Mouse (Mus musculus) brown adipose tissue, adult 24 weeks (tissue): ENCODE results near the gene Tmprss11a. TPM values are rescaled to one million over a fixed set of nuclear protein-coding genes. Genes with fewer than 3 reads are reported as not detected.

Source experiments
- H3K27ac ChIP-seq: fragments of 200-500 bp; replicated peaks from 2 replicates; pipeline ENCODE4 v1.5.1; 2012; ENCODE audit warnings: low read depth, mild to moderate bottlenecking, low read length
- H3K4me1 ChIP-seq: fragments of 200-500 bp; 2 replicates; pipeline ENCODE4 v1.6.1; 2012; ENCODE audit warnings: low read length, mixed read lengths; ENCODE audit not compliant: control insufficient read depth, insufficient read depth, insufficient read length
- H3K4me3 ChIP-seq: fragments of 200-500 bp; 2 replicates; pipeline ENCODE4 v1.5.1; 2012; ENCODE audit warnings: low read depth, mild to moderate bottlenecking, low read length, moderate library complexity; ENCODE audit not compliant: insufficient read depth
- polyA plus RNA-seq: library from polyadenylated mRNA; stranded (reverse); fragments of >200 nt; gene quantifications from 2 replicates; pipeline ENCODE4 v1.2.4, GENCODE M21; 2012; ENCODE audit not compliant: missing spikeins, insufficient read depth, insufficient read length

Tmprss11a gene
- 1.9 TPM in 1 of 2 replicates, not detected in the other for polyA plus RNA-seq

DNA sequence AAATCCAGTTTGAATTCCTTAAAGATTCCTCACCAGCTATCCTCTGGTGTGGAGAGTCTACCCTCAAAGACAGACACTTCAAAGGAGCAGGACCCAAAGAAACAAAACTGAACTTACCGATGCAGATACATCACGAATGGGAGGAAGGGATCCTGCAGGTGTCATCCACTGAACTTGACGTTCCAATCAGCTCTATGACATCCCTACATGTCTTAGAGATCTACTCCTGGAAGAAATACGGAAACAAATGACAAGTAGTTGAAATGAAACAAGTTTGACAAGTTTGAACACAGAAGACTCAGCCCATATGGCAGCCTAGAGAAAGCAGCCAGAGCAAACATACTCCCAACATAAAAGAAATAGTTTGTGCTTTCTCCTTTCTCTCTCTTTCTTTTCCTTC lies at the start of gene Tmprss11a:
Gene Tmprss11a (minus strand): TSS at position 101 of the 400 bp plus-strand sequence.
- Histone ChIP-seq H3K4me3 (no peak within 1 kb of the TSS), H3K27ac (no peak within 1 kb of the TSS), H3K4me1 (no peaks in the 10 kb centered on the region)

DNA sequence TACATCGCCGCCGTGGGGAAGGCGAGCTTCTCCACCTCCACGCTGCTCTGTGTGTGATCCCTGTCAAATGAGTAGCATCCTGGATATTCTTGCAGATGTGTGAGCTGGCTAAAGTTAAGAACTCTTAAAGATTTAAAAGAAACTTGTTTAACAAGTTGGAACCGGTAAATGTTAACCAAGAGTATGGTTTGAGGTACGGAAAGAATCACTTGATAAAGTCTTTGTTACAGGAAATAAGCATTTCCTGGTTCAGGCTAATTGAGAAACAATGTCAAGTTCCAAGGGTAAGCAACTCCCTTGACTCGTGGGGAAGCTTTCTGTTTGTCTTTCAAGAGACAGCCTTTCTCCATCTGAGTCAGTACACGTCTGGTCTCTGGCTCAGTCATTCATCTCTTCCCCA lies 49.7 kb upstream of the Tmprss11a start, which contains the start of gene Tmprss11g:
Gene Tmprss11g (minus strand): TSS at position 101 of the 400 bp plus-strand sequence.
- Histone ChIP-seq H3K4me3 (no peak within 1 kb of the TSS), H3K27ac (no peak within 1 kb of the TSS), H3K4me1 (no peaks in the 10 kb centered on the region)

DNA sequence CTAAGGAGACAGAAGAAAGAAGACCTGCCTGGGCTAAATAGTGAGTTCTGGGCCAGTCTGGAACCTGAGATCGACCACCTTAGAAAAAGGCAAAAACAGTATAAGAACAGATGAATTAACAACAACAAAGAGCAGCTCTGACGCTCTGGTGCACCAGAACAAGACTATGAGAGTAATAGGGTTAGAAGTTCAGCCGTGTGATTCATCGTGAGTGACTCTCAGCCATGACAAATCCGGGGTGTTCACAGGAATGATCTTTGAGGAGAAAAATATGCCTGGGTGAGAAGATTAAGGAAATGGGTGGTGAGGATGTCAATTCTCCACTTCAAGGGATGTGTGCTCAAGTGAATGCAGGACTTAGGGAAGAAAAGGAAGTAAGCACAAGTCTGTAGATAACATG lies 42.7 kb upstream of the Tmprss11a start:
- Histone ChIP-seq H3K27ac (no peak overlapping the region), H3K4me1 (no peaks in the 10 kb centered on the region), H3K4me3 (no peak overlapping the region)

DNA sequence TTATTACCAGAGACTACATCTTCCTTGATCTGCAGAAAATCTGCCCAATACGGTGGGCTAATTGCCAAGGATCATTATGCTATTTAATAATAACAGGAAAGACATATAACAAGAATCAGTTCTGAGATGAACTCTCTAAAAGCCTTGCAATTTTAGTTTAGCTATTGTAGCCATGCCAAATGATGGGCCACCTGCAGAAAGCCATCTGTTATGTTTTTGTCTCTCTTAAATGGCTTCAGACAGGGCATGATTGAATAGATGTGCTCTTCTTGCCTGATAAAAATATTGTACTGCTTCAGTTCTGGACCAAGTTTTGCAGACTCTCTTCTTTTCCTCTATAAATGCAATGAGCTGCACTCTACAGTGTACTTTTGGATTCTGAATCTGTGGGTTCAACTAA lies 24.7 kb upstream of the Tmprss11a start:
- no peak overlapping the region for H3K27ac ChIP-seq
- no peak overlapping the region for H3K4me3 ChIP-seq
- H3K4me1 ChIP-seq: no peaks in the 10 kb centered on the region

DNA sequence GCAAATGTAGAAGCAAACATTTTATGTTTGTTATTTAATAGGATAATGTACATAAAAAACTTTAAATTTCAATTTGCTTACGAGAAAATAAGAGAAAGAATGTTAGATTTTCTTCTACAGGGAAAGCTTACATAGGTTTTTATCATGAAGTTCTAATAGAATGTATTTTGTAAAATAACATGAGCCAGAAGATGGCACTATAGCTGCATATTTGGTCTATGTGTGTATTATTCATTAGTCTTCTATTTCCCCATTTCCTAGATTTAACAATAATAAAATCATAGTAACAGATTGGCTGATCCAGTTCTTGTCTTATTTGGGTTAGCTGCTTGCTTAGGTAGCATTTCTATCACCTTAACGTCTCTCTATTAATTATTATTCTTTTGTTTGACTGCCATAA lies 13.8 kb upstream of the Tmprss11a start:
- Histone ChIP-seq H3K4me3 (no peak overlapping the region), H3K27ac (no peak overlapping the region), H3K4me1 (no peaks in the 10 kb centered on the region)

DNA sequence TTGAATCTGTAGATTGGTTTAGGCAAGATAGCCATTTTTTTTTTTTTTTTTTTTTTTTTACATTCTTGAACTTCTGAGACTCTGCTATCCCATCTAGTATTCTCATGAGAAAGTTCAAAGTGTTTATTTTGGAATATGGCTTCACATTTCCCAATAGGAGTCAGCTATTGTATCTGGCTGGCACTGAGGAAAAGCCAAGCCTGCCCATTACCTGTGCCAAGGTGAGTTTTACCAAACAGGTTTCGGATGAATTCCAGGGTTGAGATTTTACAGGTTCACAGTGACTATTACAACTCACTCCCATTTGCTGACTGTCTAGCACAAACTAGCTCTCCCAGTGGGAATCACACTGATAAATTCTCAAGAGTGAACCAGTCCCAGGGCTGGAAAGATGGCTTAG lies 13.2 kb upstream of the Tmprss11a start:
- Histone ChIP-seq H3K4me3 (no peak overlapping the region), H3K4me1 (no peaks in the 10 kb centered on the region), H3K27ac (no peak overlapping the region)

DNA sequence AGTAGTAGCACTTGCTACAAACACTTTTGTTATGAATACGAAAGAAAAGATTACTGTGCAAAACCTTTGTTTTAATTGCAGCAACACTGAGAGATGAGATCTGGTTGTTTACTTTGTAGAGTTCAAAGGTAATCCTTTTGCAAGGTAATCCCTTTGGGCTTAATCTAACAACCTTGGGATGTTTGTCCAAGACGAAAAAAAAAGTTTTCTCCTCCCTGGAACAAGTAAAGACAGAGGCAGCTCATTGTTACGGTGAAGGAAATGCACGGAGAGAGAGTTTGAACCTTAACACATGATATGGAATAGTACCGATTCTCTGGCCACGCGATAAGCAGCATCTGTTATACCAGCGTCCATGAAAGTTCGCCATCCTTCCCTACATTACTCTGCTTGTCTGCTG lies 5.1 kb upstream of the Tmprss11a start:
- H3K4me1 ChIP-seq: no peaks in the 10 kb centered on the region
- H3K4me3 ChIP-seq: no peak overlapping the region
- H3K27ac ChIP-seq: no peak overlapping the region

DNA sequence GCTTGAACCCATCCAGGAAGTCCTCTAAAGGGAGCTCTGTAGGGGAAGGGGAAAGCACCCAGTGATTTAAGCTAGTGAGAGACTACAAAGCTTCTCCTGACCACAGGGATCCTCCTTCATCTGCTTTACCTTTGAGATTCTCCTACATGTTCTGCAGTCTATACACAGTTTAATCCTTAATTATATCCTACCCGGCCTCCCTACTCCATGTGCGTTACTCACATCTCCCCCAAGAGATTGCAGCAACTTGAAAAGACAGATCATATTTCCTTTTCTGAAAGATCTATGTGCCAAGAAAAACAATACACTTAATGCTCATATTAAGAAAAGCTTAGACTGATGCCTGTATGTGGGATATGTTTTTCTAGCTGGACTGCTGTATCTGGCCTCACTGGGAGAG lies 29.5 kb downstream of the Tmprss11a start:
- Histone ChIP-seq H3K4me3 (no peak overlapping the region), H3K4me1 (no peaks in the 10 kb centered on the region), H3K27ac (no peak overlapping the region)

DNA sequence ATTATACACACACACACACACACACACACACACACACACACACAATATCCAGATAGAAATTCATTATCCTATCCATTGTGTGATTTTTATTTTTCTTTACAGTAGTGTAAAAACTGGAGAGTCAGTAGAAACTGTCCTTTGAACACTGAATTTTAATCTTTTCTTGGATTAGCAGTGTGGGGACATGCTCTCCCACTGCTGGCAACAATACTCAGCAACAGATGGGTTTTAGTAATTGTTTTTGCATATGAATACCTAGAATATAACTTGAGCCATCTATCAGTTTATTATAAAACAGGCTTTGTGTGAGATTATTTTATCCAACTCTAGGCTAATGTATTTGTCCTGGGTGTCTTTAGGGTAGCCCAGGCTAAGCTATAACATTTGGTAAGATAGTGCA lies 30.2 kb downstream of the Tmprss11a start:
- no peaks in the 10 kb centered on the region for H3K4me1 ChIP-seq
- no peak overlapping the region for H3K4me3 ChIP-seq
- no peak overlapping the region for H3K27ac ChIP-seq

DNA sequence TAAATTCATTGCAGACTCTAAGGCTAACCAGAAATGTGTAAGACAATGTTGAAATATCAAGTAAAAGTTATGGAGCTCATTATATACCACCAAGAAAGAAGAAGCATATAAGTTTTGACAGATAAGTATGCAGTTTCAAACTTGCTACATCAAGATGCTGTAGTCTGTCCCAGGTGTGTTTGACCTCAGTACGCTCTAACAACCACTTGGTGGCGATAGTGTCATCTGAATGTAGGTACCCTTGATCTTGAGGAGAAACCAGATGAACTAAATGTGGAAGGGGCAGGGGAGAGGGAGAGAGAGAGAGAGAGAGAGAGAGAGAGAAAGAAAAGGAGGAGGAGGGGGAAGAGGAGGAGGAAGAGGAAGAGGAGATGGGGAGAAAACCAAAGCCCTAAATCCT lies 36.1 kb downstream of the Tmprss11a start:
- Histone ChIP-seq H3K4me1 (no peaks in the 10 kb centered on the region), H3K4me3 (no peak overlapping the region), H3K27ac (no peak overlapping the region)

DNA sequence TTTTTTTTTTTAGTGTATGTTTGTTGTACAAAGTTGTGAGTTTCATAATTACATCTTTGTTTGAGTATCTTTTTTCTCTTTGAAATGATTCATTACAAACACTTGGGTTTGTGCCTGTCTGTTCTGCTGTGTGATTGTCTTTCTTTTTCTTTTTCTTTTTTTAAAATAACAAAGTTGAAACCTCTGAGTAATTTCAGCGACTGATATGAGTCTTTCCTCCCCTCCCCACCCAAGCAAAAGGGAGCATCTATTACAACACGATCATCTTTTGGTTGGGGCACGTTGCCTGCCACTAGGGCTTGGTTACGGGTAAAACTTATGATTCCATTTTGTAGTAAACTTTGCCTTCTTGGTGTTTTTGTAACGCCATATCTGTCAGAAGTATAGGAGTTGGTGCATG lies 37.7 kb downstream of the Tmprss11a start:
- Histone ChIP-seq H3K4me1 (no peaks in the 10 kb centered on the region), H3K27ac (no peak overlapping the region)

DNA sequence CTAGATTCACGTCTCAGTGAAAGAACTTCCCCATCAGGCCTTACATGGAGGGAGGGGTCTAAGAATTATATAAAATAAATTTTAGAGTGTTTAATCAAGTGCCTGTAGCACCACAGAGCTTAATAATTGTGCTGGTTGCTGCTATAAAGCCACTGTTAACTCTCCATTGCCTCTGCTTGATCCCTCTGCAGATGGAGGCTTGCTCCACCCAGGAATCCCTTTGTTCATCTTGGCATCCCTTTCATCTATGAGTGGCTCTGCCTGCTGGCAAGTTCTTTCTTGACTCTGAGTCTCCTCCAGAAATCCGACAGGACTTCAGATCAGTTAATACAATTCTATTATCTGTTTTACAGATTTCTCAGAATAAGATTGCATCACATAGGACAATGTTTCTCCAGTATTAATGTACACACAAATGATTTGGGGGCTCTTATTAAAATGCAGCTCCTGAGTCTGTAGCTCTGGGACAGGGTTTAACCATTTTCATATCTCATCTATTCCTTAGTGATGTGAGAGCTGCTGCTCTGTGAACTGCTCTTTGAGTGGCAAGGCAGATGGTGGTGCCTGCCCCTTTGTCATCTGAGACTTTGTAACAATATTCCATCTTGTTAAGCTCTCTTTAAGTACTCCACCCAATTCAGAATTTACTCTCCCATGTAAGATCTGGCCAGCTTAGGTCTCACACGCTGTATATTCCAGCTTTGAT lies 47.3 kb downstream of the Tmprss11a start:
- H3K27ac ChIP-seq: no peak overlapping the region
- H3K4me3 ChIP-seq: no peak overlapping the region
- H3K4me1 ChIP-seq: no peaks in the 10 kb centered on the region

More for the DNA sequence above, 37.7 kb downstream of the Tmprss11a start:
- H3K4me3 ChIP-seq: no peak overlapping the region

DNA sequence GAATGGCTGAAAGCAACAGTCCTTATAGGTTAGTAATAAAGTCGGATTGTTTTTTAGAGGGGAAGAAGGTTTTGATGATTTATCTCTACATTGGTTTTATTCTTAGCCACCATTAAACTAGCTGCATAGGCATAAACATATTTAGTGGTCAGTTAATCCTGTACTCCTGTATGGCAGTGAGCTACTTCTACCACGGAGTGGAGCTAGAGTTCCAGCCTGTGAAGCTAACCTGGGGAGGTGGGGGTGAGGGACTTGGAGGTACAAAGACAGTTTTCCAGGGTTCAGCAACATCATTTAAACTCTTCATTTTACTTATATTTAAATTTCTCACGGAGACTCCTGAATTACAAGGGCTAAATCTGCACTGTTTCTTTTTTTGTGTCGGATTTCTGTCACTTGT lies 49.3 kb downstream of the Tmprss11a start:
- H3K27ac ChIP-seq: no peak overlapping the region
- H3K4me3 ChIP-seq: no peak overlapping the region
- H3K4me1 ChIP-seq: no peaks in the 10 kb centered on the region

DNA sequence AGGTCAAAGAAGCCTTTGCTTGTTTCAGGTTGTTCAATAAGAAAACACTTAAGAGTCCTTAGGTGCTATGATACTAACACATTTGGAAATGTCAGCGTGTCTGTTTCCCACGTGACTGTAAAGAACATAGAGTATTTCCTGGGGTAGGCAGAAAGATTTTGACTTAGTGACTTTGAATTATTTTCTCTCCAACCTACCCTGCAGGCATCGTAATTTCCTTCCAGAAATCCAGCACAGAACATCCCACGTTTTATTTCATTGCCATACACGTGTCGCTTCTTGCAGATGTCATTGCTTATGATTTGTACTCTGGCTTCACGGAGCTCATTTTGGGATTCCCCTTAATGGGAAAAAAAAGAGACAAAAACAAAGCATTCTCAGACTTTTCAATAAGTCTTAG lies 54.5 kb downstream of the Tmprss11a start:
- Histone ChIP-seq H3K4me1 (no peaks in the 10 kb centered on the region), H3K4me3 (no peak overlapping the region), H3K27ac (no peak overlapping the region)

DNA sequence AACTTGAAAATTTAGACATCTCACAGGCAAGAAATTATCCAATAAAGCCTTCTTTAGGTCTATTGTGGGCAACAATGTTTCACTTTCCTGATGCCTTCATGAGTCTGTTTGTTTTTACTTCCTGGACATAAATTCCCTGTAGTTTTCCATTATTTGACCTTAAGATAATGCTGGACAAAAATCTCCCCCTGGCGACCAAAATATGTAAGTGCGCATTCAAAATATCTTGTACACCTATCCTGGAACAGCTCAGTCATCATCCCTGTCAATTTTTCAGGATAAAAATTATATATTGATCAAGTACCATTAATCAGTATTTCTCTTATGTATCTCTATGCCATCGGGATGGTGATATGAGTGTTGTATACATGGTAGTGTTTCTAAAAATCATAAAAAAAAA lies 58.0 kb downstream of the Tmprss11a start:
- H3K4me1 ChIP-seq: no peaks in the 10 kb centered on the region
- no peak overlapping the region for H3K4me3 ChIP-seq
- H3K27ac ChIP-seq: no peak overlapping the region

DNA sequence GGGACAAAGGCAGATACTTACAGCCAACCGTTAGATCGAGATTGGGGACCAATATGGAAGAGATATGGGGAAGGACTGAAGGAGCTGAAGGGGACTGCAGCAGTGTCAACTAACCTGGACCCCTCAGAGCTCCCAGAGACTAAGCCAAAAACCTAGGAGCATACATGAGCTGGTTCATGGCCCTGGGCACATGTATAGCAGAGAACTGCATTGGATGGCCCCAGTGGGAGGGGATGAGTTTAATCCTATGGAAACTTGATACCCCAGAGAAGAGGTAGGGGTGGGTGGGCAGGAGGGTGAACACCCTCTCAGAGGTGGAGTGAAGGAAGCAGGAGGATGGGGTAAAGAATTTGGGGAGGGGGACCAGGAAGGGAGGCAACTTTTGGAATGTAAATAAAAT lies 60.8 kb downstream of the Tmprss11a start:
- H3K4me1 ChIP-seq: no peaks in the 10 kb centered on the region

More for the DNA sequence above, 60.8 kb downstream of the Tmprss11a start:
- no peak overlapping the region for H3K27ac ChIP-seq
- H3K4me3 ChIP-seq: no peak overlapping the region
